Comparison of ENCODE assay signal across 22 mouse cellular contexts in genomic region chr2:129602856-129603255, GRCm38 (mm10).
"Had no signal": no experiment of that assay in that cellular context is flagged by ENCODE, and none has a peak within 500 bp of the region (broad histone marks: within the 10 kb centered on the region; RNA-seq: fewer than 3 reads in every experiment).

No protein-coding gene starts in this region.

- H3K9ac ChIP-seq: forebrain, postnatal 0 days; heart, embryonic 12.5 days; hindbrain, embryonic 13.5 days; hindbrain, embryonic 15.5 days; intestine, embryonic 15.5 days; limb, embryonic 12.5 days; liver, embryonic 13.5 days had no signal

- H3K9me3 ChIP-seq: heart, embryonic 10.5 days; heart, embryonic 12.5 days; hindbrain, embryonic 13.5 days; hindbrain, embryonic 15.5 days; intestine, embryonic 15.5 days; limb, embryonic 10.5 days; limb, embryonic 12.5 days; liver, embryonic 13.5 days had no signal

- H3K4me1 ChIP-seq: intestine, embryonic 15.5 days had no signal

- H3K27me3 ChIP-seq: heart, embryonic 12.5 days; hindbrain, embryonic 13.5 days; hindbrain, embryonic 15.5 days; intestine, embryonic 15.5 days; limb, embryonic 12.5 days; liver, embryonic 13.5 days had no signal

- DNase-seq: forebrain, postnatal 0 days; gastrocnemius, postnatal 14 days; gastrocnemius, postnatal 36 days; heart, adult 18-20 months; heart, postnatal 14 days; heart, postnatal 36 days; kidney, adult 18-20 months; kidney, adult 8-10 months; kidney, postnatal 10 days; kidney, postnatal 25 days; kidney, postnatal 4 days; liver; liver, embryonic 13.5 days had no signal

- H3K4me3 ChIP-seq: heart, embryonic 10.5 days; heart, embryonic 12.5 days; hindbrain, embryonic 13.5 days; hindbrain, embryonic 15.5 days; intestine, embryonic 15.5 days; limb, embryonic 10.5 days; limb, embryonic 12.5 days; liver, embryonic 13.5 days had no signal

- H3K36me3 ChIP-seq: heart, embryonic 10.5 days; heart, embryonic 12.5 days; hindbrain, embryonic 13.5 days; hindbrain, embryonic 15.5 days; intestine, embryonic 15.5 days; limb, embryonic 10.5 days; limb, embryonic 12.5 days; liver, embryonic 13.5 days had no signal

- H3K27ac ChIP-seq: heart, embryonic 10.5 days; hindbrain, embryonic 13.5 days; hindbrain, embryonic 15.5 days; hindbrain, postnatal 0 days; intestine, embryonic 15.5 days; limb, embryonic 10.5 days; limb, embryonic 12.5 days; liver, embryonic 13.5 days had no signal

- H3K4me2 ChIP-seq: heart, embryonic 12.5 days; hindbrain, embryonic 13.5 days; hindbrain, embryonic 15.5 days; intestine, embryonic 15.5 days; limb, embryonic 12.5 days; liver, embryonic 11.5 days; liver, embryonic 13.5 days had no signal
